Mouse (Mus musculus) mouse embryonic stem cell (cell line): ENCODE results near the gene Snx29.

Experiments
- in situ Hi-C, 2 experiments: fragments of 300-500 bp; cut with MboI; formaldehyde crosslinking; loops; 1 replicate in 1 of 2; 3 replicates in 1 of 2; pipeline ENCODE4 v1.14.3; 2019 to 2020; ENCODE audit warnings: low sequenced_read_pairs in 2 of 2, low pct_unique_long_range_greater_than_20kb in 1 of 2, mixed read lengths in 1 of 2; ENCODE audit not compliant: unreplicated experiment in 1 of 2

Gene Snx29

GRCm38 (mm10) chr16:11709382-11709781 is 386.7 kb downstream of the Snx29 start:
- in situ Hi-C loops, result no loop called here

- in situ Hi-C loops, result no loop called here
Observed at GRCm38 (mm10) chr16:11709999-11710667, 387.4 kb downstream of the Snx29 start.

- in situ Hi-C loops, result no loop called here
Observed at GRCm38 (mm10) chr16:11713265-11713865, 390.7 kb downstream of the Snx29 start.

GRCm38 (mm10) chr16:11716932-11717331 is 394.2 kb downstream of the Snx29 start:
- in situ Hi-C loops, result no loop called here

GRCm38 (mm10) chr16:11725901-11726300 is 403.2 kb downstream of the Snx29 start:
- in situ Hi-C loops, result no loop called here

GRCm38 (mm10) chr16:11727331-11727730 is 404.6 kb downstream of the Snx29 start:
- in situ Hi-C loops, result no loop called here

GRCm38 (mm10) chr16:11728131-11728530 is 405.4 kb downstream of the Snx29 start:
- in situ Hi-C loops, result no loop called here

GRCm38 (mm10) chr16:11728627-11729026 is 405.9 kb downstream of the Snx29 start:
- in situ Hi-C loops, result no loop called here

GRCm38 (mm10) chr16:11729111-11729510 is 406.4 kb downstream of the Snx29 start:
- in situ Hi-C loops, result no loop called here

GRCm38 (mm10) chr16:11729815-11730214 is 407.1 kb downstream of the Snx29 start:
- in situ Hi-C loops, result no loop called here

- in situ Hi-C loops, result no loop called here
Observed at GRCm38 (mm10) chr16:11731014-11731535, 408.4 kb downstream of the Snx29 start.

GRCm38 (mm10) chr16:11738341-11738740 is 415.6 kb downstream of the Snx29 start:
- in situ Hi-C loops, result no loop called here

- in situ Hi-C loops, result no loop called here
Observed at GRCm38 (mm10) chr16:11741951-11742350, 419.2 kb downstream of the Snx29 start.

GRCm38 (mm10) chr16:11742351-11742750 is 419.6 kb downstream of the Snx29 start:
- in situ Hi-C loops, result no loop called here

GRCm38 (mm10) chr16:11743013-11743412 is 420.3 kb downstream of the Snx29 start:
- in situ Hi-C loops, result no loop called here

GRCm38 (mm10) chr16:11743724-11744123 is 421.0 kb downstream of the Snx29 start:
- in situ Hi-C loops, result no loop called here

GRCm38 (mm10) chr16:11746036-11746435 is 423.3 kb downstream of the Snx29 start:
- in situ Hi-C loops, result no loop called here

- in situ Hi-C loops, result no loop called here
Observed at GRCm38 (mm10) chr16:11747867-11748266, 425.2 kb downstream of the Snx29 start.

- in situ Hi-C loops, result no loop called here
Observed at GRCm38 (mm10) chr16:11749111-11749510, 426.4 kb downstream of the Snx29 start.

GRCm38 (mm10) chr16:11750605-11751004 is 427.9 kb downstream of the Snx29 start:
- in situ Hi-C loops, result no loop called here
